Mouse (Mus musculus): ENCODE measurements around the gene Klhl26. TPM values are rescaled to one million over a fixed set of nuclear protein-coding genes. Genes with fewer than 3 reads are reported as not detected.

Klhl26 gene
- 11.5 TPM for polyA plus RNA-seq (2017; shearing (Covaris generic))

GRCm38 (mm10) chr8:70476333-70477268 lies at the start of gene Klhl26:
Gene Klhl26, minus strand, starts transcription at chr8:70476968.

GRCm38 (mm10) chr8:70510228-70510915 lies 33.6 kb upstream of the Klhl26 start, which contains the start of gene Uba52:
Gene Uba52, minus strand, starts transcription at chr8:70510801.

GRCm38 (mm10) chr8:70506328-70507026 lies 29.7 kb upstream of the Klhl26 start, which contains the start of gene Rex1bd:
Gene Rex1bd, minus strand, starts transcription at chr8:70506752.

GRCm38 (mm10) chr8:70492664-70493640 lies 16.2 kb upstream of the Klhl26 start, which contains the start of gene Crlf1:
Gene Crlf1, plus strand, starts transcription at chr8:70493158.

GRCm38 (mm10) chr8:70486941-70487520 lies 10.3 kb upstream of the Klhl26 start, which contains the start of gene Tmem59l:
Gene Tmem59l, minus strand, starts transcription at chr8:70487358.

GRCm38 (mm10) chr8:70439055-70439847 lies 37.5 kb downstream of the Klhl26 start, which contains the start of gene Crtc1:
Gene Crtc1, minus strand, starts transcription at chr8:70439579.

Other genes with a start within 250 kb of the Klhl26 start
- gene Sugp2, start 242.7 kb downstream of the Klhl26 start, polyA plus RNA-seq (2017; shearing (Covaris generic)): 27.2 TPM
- gene Armc6, start 242.5 kb downstream of the Klhl26 start, polyA plus RNA-seq (2017; shearing (Covaris generic)): 7.6 TPM
- 0.54 TPM for gene Homer3, start 194.1 kb downstream of the Klhl26 start, polyA plus RNA-seq (2017; shearing (Covaris generic))
- gene Ddx49, start 174.5 kb downstream of the Klhl26 start, polyA plus RNA-seq (2017; shearing (Covaris generic)): 46.0 TPM
- gene Cope, start 174.4 kb downstream of the Klhl26 start, polyA plus RNA-seq (2017; shearing (Covaris generic)): 214 TPM
- gene Cers1, start 161.2 kb downstream of the Klhl26 start, polyA plus RNA-seq (2017; shearing (Covaris generic)): not detected
- 0.46 TPM for gene Gdf1, start 147.2 kb downstream of the Klhl26 start, polyA plus RNA-seq (2017; shearing (Covaris generic))
- 66.6 TPM for gene Upf1, start 123.7 kb downstream of the Klhl26 start, polyA plus RNA-seq (2017; shearing (Covaris generic))
- 1.2 TPM for gene Comp, start 103.4 kb downstream of the Klhl26 start, polyA plus RNA-seq (2017; shearing (Covaris generic))
- 11.2 TPM for gene Crtc1, start 37.4 kb downstream of the Klhl26 start, polyA plus RNA-seq (2017; shearing (Covaris generic))
- not detected for gene Tmem59l, start 10.4 kb upstream of the Klhl26 start, polyA plus RNA-seq (2017; shearing (Covaris generic))
- gene Crlf1, start 16.2 kb upstream of the Klhl26 start, polyA plus RNA-seq (2017; shearing (Covaris generic)): not detected
- gene Rex1bd, start 29.8 kb upstream of the Klhl26 start, polyA plus RNA-seq (2017; shearing (Covaris generic)): 64.7 TPM
- 1,340 TPM for gene Uba52, start 33.8 kb upstream of the Klhl26 start, polyA plus RNA-seq (2017; shearing (Covaris generic))
- gene Fkbp8, start 50.8 kb upstream of the Klhl26 start, polyA plus RNA-seq (2017; shearing (Covaris generic)): 349 TPM
- gene Kxd1, start 51.0 kb upstream of the Klhl26 start, polyA plus RNA-seq (2017; shearing (Covaris generic)): 64.6 TPM
- gene Ell, start 62.5 kb upstream of the Klhl26 start, polyA plus RNA-seq (2017; shearing (Covaris generic)): 37.6 TPM
- 84.8 TPM for gene Isyna1, start 117.4 kb upstream of the Klhl26 start, polyA plus RNA-seq (2017; shearing (Covaris generic))
- gene Ssbp4, start 131.9 kb upstream of the Klhl26 start, polyA plus RNA-seq (2017; shearing (Covaris generic)): 113 TPM
- 0.26 TPM for gene Lrrc25, start 139.2 kb upstream of the Klhl26 start, polyA plus RNA-seq (2017; shearing (Covaris generic))
- not detected for gene Gdf15, start 155.5 kb upstream of the Klhl26 start, polyA plus RNA-seq (2017; shearing (Covaris generic))
- gene Pgpep1, start 183.4 kb upstream of the Klhl26 start, polyA plus RNA-seq (2017; shearing (Covaris generic)): 1.1 TPM
- 250 TPM for gene Lsm4, start 196.3 kb upstream of the Klhl26 start, polyA plus RNA-seq (2017; shearing (Covaris generic))
- gene Jund, start 222.0 kb upstream of the Klhl26 start, polyA plus RNA-seq (2017; shearing (Covaris generic)): 1,956 TPM
- gene Iqcn, start 226.5 kb upstream of the Klhl26 start, polyA plus RNA-seq (2017; shearing (Covaris generic)): 0.11 TPM
- not detected for gene Gm3336, start 241.6 kb upstream of the Klhl26 start, polyA plus RNA-seq (2017; shearing (Covaris generic))
- not detected for gene Pde4c, start 246.8 kb upstream of the Klhl26 start, polyA plus RNA-seq (2017; shearing (Covaris generic))

Data from effector memory CD4-positive, alpha-beta T cell, adult 5 months (primary cell).